Mouse (Mus musculus) inflammation-experienced regulatory T-cells, adult 6 months (primary cell): ENCODE data around the gene Slc46a1. TPM values are rescaled to one million over a fixed set of nuclear protein-coding genes. Genes with fewer than 3 reads are reported as not detected.

ENCODE experiments used
- ATAC-seq: one replicate; pipeline ENCODE4 v1.8.0; 2017
- polyA plus RNA-seq, 3 experiments: library from polyadenylated mRNA; unstranded; fragments of 100-300 nt; shearing (Covaris generic); gene quantifications; one replicate each; pipeline ENCODE4 v1.2.1; 2017

Slc46a1 gene
- polyA plus RNA-seq, 3 experiments from 2014 or later: 0.36 to 4.3 (median 3.7) TPM

DNA sequence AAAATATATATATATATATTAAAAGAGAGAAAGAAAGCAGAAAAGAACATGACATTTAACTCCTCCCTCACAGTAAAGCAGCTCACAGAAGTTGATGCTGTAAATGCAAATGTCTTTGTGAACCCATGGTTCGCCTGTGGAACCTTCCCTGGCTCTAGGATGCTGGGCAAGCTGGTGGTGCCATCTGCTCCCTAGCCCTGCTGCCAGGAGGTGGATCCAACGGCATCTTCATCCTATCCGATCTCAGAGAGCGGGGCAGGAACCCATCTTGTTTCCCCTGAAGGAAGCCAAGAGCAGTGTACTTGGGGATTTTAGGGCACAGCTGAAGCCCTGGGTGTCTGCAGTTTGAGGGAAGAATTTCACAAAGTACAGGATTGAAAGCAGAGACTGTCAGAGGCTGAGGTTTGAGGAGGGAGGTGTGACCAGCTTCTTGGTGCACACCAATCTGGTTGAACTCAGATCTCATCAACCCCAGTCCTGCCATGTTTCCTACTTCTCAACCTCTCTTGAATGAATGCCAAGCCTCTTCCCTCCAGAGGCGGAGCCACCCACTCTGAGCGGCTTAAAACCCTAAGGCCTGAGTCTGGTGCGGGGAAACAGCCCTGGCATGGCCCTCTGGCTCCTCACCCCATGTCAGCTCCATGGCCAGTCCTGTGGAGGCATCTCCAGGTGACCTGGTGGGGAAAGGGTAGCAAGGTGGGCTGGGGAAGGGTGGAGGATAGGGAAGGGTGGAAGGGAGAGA is 37.6 kb downstream of the Slc46a1 start, which contains the start of gene Sebox:
TSS of gene Sebox (plus strand) at position 539 of the 742 bp plus-strand sequence.
- no peak for ATAC-seq

GRCm38 (mm10) chr11:78505430-78505829 is 39.9 kb downstream of the Slc46a1 start:
- no peak for ATAC-seq

- ATAC-seq: no peak
Measured at GRCm38 (mm10) chr11:78509148-78509547, 43.7 kb downstream of the Slc46a1 start.

DNA sequence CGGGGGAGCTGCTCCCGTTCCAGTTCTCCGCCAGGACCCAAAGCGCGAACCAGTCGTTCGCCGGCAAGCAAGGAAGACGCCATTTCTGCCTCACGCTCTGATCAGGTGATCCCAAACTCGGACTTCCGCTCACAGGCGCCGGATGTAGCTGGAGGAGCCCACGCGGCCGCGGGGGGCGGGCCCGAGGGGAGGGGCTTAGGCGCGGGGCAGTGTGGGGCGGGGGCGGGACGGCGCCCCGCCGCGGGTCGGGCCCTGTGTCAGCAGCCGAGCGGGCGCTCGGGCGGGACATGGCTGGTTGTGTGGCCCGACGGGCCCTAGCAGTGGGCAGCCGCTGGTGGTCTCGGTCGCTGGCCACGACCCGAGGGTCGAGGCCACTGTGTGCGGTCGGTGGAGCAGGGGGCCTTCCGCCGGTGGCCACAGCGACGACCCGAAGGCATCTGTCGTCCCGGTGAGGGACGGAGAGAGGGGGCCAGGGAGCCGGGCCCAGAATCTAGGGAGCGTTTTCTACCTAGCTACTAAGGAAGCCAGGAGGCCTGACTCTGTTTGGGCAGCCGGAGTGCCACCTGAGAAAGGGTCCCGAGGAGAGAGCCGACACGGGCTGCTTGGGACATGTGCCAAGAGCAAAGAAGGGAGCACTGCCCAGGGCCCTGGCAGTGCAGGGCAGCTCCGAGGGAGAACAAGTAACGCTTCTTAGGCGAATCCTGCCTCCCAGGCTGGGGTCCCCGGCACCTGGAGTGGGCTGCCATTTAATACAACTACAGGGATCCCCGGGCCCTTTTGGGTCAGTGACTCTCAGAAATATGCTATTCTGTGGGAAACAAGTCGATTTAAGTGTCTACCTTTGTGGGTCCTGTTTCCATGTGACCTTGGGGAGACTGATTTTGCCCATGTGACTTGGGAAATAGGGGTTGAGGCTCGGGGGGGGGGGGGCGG is 46.8 kb downstream of the Slc46a1 start, which contains the start of the genes Tmem199 and Poldip2:
TSS of gene Tmem199 (minus strand) at position 148 of the 933 bp plus-strand sequence.
TSS of gene Poldip2 (plus strand) at position 169 of the 933 bp plus-strand sequence.
- ATAC-seq: peak; percentile 92

DNA sequence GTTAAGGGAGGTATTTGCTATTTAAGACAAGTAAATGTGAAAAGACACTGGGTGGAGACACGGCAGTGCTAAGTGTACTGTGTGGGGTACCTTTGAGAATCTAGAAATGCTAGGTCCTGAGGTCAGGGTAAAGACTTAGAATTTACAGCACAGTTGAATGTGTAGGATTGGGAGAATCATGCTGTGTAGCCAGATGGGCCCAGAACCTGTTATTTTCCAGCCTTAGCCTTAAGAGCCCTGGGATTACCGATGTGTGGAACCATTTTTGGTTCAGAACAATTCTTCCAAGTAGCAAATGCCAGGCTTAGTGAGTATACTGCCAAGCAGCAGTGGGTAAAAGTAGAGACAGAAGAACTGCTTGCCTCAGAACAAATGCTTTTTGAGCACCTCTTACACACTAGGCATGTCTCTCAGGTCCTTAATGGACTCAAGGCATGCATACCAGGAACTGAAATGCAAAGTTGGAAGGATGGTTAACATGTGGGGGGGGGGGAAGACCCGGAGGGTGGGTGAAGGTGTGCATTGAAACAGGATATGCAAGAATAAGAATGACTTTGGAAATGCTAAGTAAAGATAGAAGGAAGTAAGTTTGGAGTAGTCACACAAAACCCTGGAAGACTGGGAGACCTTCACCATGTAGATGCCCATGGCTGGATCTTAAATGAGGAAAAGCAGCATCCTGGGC is 47.8 kb downstream of the Slc46a1 start:
- ATAC-seq: no peak

- ATAC-seq: no peak
Measured at GRCm38 (mm10) chr11:78515549-78516325, 50.2 kb downstream of the Slc46a1 start.

- ATAC-seq: no peak
Measured at GRCm38 (mm10) chr11:78518931-78519330, 53.4 kb downstream of the Slc46a1 start.

Other genes starting within 250 kb of the Slc46a1 start
- gene Sdf2, start 220.0 kb upstream of the Slc46a1 start, polyA plus RNA-seq: 100 to 1,000 TPM; 103 to 118 (median 104) TPM
- 10 to 100 TPM; 16.6 to 18.7 (median 16.9) TPM for gene Supt6, start 219.7 kb upstream of the Slc46a1 start, polyA plus RNA-seq
- 10 to 100 TPM; 26.4 to 41.9 (median 27.3) TPM for gene 2610507B11Rik, start 203.9 kb upstream of the Slc46a1 start, polyA plus RNA-seq
- under 1 TPM; 0.44 to 0.79 (median 0.48) TPM for gene BC030499, start 174.9 kb upstream of the Slc46a1 start, polyA plus RNA-seq
- gene Spag5, start 164.2 kb upstream of the Slc46a1 start, polyA plus RNA-seq: 10 to 100 TPM in 1 of 3 experiments, 1 to 10 TPM in 2; 2.2 to 22.1 (median 3.4) TPM
- 1 to 10 TPM; 4.0 to 9.6 (median 7.6) TPM for gene Aldoc, start 142.7 kb upstream of the Slc46a1 start, polyA plus RNA-seq
- 10 to 100 TPM; 55.1 to 70.1 (median 57.5) TPM for gene Pigs, start 137.3 kb upstream of the Slc46a1 start, polyA plus RNA-seq
- 10 to 100 TPM; 11.3 to 29.0 (median 11.9) TPM for gene Unc119, start 122.2 kb upstream of the Slc46a1 start, polyA plus RNA-seq
- gene Foxn1, start 79.1 kb upstream of the Slc46a1 start, polyA plus RNA-seq: not detected
- not detected for gene Slc13a2, start 43.5 kb upstream of the Slc46a1 start, polyA plus RNA-seq
- gene Sarm1, start 32.1 kb downstream of the Slc46a1 start, polyA plus RNA-seq: 1 to 10 TPM in 1 of 3 experiments, under 1 TPM in 2; 0.41 to 2.2 (median 0.97) TPM
- not detected for gene Vtn, start 33.4 kb downstream of the Slc46a1 start, polyA plus RNA-seq
- gene Sebox, start 37.8 kb downstream of the Slc46a1 start, polyA plus RNA-seq: not detected
- gene Tmem199, start 46.5 kb downstream of the Slc46a1 start, polyA plus RNA-seq: 10 to 100 TPM; 42.2 to 59.5 (median 54.9) TPM
- gene Poldip2, start 46.5 kb downstream of the Slc46a1 start, polyA plus RNA-seq: 10 to 100 TPM; 12.4 to 16.8 (median 13.2) TPM
- 10 to 100 TPM; 14.6 to 20.3 (median 16.9) TPM for gene Tnfaip1, start 70.6 kb downstream of the Slc46a1 start, polyA plus RNA-seq
- gene Ift20, start 70.7 kb downstream of the Slc46a1 start, polyA plus RNA-seq: 100 to 1,000 TPM; 104 to 117 (median 111) TPM
- 10 to 100 TPM; 15.0 to 38.9 (median 18.8) TPM for gene Tmem97, start 85.1 kb downstream of the Slc46a1 start, polyA plus RNA-seq
- 10 to 100 TPM; 22.2 to 32.3 (median 29.4) TPM for gene Nlk, start 231.7 kb downstream of the Slc46a1 start, polyA plus RNA-seq